Mouse (Mus musculus) lung, embryonic 15.5 days (tissue): ENCODE data around the gene Dapk2. TPM values are rescaled to one million over a fixed set of nuclear protein-coding genes. Genes with fewer than 3 reads are reported as not detected.

Experiments used
- ATAC-seq: fragments of 200-750 bp; cut with Nextera tagmentation; 2 replicates; pipeline ENCODE4 v1.8.0; 2017; ENCODE audit warnings: moderate number of reproducible peaks, borderline replicate concordance; ENCODE audit not compliant: low FRiP score, low TSS enrichment; ENCODE audit errors: extremely low read depth
- H3K27ac ChIP-seq: fragments of 300-500 bp; sonication (generic); 2 replicates; pipeline ENCODE4 v1.5.1; 2015; ENCODE audit warnings: moderate library complexity, mild to moderate bottlenecking, inconsistent platforms
- H3K27me3 ChIP-seq: fragments of 300-500 bp; sonication (generic); 2 replicates; pipeline ENCODE4 v1.6.1; 2015; ENCODE audit warnings: inconsistent platforms
- H3K36me3 ChIP-seq: fragments of 300-500 bp; sonication (generic); 2 replicates; pipeline ENCODE4 v1.6.1; 2015; ENCODE audit warnings: inconsistent platforms
- H3K4me1 ChIP-seq: fragments of 300-500 bp; sonication (generic); 2 replicates; pipeline ENCODE4 v1.6.1; 2015; ENCODE audit warnings: inconsistent platforms
- H3K4me2 ChIP-seq: fragments of 300-500 bp; sonication (generic); 2 replicates; pipeline ENCODE4 v1.6.1; 2015; ENCODE audit warnings: inconsistent platforms, mild to moderate bottlenecking, moderate library complexity
- H3K4me3 ChIP-seq: fragments of 300-500 bp; sonication (generic); 2 replicates; pipeline ENCODE4 v1.5.1; 2015; ENCODE audit warnings: mild to moderate bottlenecking, inconsistent platforms
- H3K9ac ChIP-seq: fragments of 300-500 bp; sonication (generic); 2 replicates; pipeline ENCODE4 v1.6.1; 2015; ENCODE audit warnings: inconsistent platforms
- H3K9me3 ChIP-seq: fragments of 300-500 bp; sonication (generic); 2 replicates; pipeline ENCODE4 v1.6.1; 2016; ENCODE audit warnings: inconsistent platforms
- WGBS: fragments of 180-500 bp; shearing (Covaris S2); methylation state at CpG from one replicate; pipeline ENCODE4 v1.1.7; 2015; 5-methylcytosine and 5-hydroxymethylcytosine counted together
- polyA plus RNA-seq: library from polyadenylated mRNA; unstranded; fragments of >200 nt; fragmentation: Nextera tagmentation; extraction: Ambion mirVana; gene quantifications from 2 replicates; pipeline ENCODE4 v1.2.1, GENCODE M21; 2015

The Dapk2 gene
- polyA plus RNA-seq, 1 experiment from 2014 or later, result 16.8 TPM

DNA sequence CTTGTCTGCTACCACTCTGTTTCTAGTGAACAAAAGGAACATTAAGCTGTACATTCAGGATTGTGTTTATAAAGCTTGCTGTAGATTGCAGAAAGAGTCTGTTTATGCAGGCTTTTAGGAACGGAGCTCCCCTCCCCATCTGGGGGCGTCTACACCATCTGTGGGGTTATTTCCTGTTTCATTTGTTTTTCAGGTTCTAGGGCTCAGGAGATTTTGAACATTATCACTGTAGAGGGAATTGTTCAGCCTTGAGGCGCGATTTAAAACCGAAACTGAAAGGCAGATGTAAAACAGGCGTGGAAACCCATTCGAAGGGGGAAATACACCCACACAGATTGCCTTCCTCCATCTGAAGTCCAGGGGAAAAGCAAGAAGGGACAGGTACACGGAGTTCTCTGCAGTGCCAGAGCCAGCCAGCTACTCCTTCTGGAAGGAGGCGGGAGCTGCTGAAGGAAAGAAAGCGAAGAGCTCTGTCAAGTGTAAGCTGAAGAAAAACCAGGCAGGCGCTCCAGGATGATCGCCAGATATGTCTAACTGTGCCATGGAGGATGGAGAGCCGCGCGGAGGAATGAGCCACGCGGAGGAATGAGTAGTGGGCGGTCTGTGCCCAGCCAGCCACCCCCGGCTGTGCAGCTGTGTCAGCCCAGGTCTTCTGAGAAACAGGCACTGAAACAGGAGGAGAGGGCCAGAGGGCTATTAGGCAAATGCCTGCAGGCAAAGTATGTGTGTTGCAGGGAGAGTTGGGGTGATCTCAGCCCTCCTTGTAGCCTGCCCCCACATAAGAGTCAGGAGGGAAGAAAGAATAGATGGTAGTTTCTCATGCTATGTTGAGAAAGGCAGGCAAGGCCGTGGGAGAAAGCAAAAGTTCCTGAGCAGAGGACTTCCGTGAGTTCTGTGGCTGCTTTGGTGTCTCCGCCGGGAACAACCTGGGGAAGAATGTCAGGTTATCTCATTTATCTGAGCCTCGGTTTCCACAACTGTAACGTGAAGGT, 147.4 kb downstream of the Dapk2 start:
- 0 out of 2 replicates have a peak overlapping the region, but pooled peaks have one; percentile 4 for H3K9ac ChIP-seq
- ATAC-seq, result no peak
- no peaks in the 10 kb centered on the region for H3K27me3 ChIP-seq
- H3K4me1 ChIP-seq, result peaks cover 4% of the 10 kb centered on the region; the same call in 1 of the 2 replicates
- no peak overlapping the region for H3K27ac ChIP-seq
- H3K36me3 ChIP-seq, result no peaks in the 10 kb centered on the region
- no peaks in the 10 kb centered on the region for H3K9me3 ChIP-seq
- H3K4me3 ChIP-seq, result peak overlapping the region; percentile 29
- H3K4me2 ChIP-seq, result peak overlapping the region; percentile 42
- WGBS, result 46% methylated on average over 25 of the region's 25 CpGs

DNA sequence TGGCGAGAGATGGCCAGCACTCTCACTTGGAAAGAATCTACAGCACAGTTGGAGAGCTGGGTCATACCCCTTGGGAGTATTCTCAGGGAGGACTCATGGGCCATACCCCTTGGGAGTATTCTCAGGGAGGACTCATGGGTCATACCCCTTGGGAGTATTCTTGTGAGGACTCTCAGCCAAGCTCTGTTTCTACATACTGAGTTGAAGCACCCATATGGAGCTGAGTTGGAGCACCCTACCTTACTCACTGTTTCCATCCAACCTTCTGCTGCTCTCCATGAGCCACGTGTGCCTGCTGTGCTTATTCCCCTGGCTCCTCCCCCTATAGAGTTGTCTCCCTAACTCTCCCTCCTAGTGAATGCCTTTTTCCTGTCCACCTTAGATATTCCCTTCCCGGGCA, 148.4 kb downstream of the Dapk2 start:
- H3K27me3 ChIP-seq, result no peaks in the 10 kb centered on the region
- 73% methylated on average over 3 of the region's 3 CpGs for WGBS
- no peak overlapping the region for H3K4me2 ChIP-seq
- no peaks in the 10 kb centered on the region for H3K36me3 ChIP-seq
- no peak overlapping the region for H3K4me3 ChIP-seq
- no peak overlapping the region for H3K9ac ChIP-seq
- no peak for ATAC-seq
- no peaks in the 10 kb centered on the region for H3K9me3 ChIP-seq
- H3K4me1 ChIP-seq, result peaks cover 4% of the 10 kb centered on the region; the same call in 1 of the 2 replicates
- no peak overlapping the region for H3K27ac ChIP-seq

DNA sequence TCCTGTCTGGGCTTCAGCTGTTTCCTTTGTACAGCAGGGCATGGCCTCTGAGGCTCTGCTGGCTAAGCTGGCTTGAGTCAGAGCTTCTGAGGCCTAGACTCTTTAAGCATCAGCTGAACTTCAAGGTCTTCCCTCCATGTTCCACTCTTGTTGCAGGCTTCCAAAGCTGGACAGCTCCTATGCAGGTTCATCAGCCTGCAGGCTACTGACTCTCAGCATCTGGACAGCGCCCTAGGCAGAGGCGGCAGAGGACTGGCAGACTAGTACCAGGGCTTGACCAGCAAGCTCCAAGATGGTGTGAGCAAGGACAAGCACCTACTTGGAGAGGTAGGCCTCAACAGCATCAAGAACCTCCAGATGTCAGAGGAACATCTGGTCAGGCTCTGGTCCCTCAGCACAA, 149.3 kb downstream of the Dapk2 start:
- no peaks in the 10 kb centered on the region for H3K27me3 ChIP-seq
- 9% methylated on average over 2 of the region's 2 CpGs for WGBS
- ATAC-seq, result no peak

DNA sequence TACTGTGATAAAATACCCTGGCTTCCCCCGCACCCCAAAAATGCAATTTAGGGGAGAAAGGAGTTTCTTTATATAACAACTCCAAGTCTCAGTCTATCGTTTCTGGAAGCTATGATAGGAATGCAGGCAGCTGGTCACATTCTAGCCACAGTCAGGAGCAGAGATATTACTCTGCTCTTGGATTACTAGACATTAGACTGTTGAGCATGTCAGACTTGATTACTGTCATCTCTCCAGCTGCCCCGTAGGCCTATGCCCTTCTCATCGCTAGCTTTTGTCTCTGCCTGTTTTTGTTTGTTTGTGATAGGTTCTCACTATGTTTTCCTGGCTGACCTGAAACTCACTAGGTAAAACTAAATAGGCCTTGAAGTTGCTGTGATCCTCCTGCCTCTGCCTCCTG, 150.7 kb downstream of the Dapk2 start:
- Histone ChIP-seq H3K36me3 (no peaks in the 10 kb centered on the region), H3K4me2 (no peak overlapping the region), H3K9me3 (no peaks in the 10 kb centered on the region), H3K4me3 (no peak overlapping the region), H3K27ac (no peak overlapping the region), H3K27me3 (no peaks in the 10 kb centered on the region), H3K9ac (no peak overlapping the region), H3K4me1 (peaks cover 4% of the 10 kb centered on the region; the same call in 1 of the 2 replicates)
- ATAC-seq, result no peak
- WGBS, result 73% methylated on average over 4 of the region's 4 CpGs

More for the DNA sequence above, 149.3 kb downstream of the Dapk2 start:
- Histone ChIP-seq H3K36me3 (no peaks in the 10 kb centered on the region), H3K27ac (no peak overlapping the region), H3K4me2 (no peak overlapping the region), H3K4me3 (no peak overlapping the region), H3K9ac (no peak overlapping the region), H3K4me1 (peaks cover 4% of the 10 kb centered on the region; the same call in 1 of the 2 replicates), H3K9me3 (no peaks in the 10 kb centered on the region)

DNA sequence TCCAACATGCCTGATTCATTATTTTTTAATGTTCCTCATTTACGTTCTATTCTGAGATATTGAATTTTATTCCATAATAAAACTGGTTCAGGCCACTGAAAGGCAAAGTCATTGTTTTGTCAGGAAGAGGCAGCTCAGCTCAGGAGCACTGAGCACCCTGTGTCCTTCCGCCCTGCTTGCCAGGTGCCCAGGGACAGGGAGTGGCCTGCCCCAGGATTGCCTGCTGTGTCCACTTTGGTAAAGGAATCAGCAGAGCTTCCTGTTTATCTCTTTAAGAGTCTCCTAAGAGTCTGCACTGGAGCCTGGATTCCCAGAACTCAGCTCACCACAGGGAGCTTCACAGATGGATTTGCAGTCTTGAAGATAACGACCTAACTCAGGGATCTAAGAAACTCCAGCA, 153.4 kb downstream of the Dapk2 start:
- WGBS, result 20% methylated on average over 3 of the region's 3 CpGs
- no peak for ATAC-seq
- no peaks in the 10 kb centered on the region for H3K4me1 ChIP-seq

DNA sequence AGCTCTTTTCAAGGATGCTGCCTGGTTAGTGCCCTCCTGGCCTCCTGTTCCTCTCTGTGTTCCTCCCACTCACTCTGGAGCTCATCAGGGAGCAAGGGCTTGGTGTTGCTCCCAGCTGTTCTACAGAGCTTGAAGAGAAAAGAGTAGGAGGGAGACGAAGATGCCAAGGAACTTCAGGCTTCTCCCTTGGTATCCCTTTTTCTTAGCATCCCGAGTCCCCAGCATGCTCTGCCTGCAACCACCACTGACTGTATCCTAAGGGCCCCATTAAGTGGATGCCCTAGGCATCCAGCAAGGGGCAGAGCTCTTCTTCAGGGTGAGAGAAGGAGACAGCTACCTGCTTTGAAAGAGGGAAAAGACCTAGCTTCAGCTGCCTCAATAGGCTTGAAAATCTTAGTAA, 158.6 kb downstream of the Dapk2 start:
- H3K9ac ChIP-seq, result no peak overlapping the region
- H3K4me3 ChIP-seq, result no peak overlapping the region
- no peaks in the 10 kb centered on the region for H3K36me3 ChIP-seq
- ATAC-seq, result no peak
- H3K9me3 ChIP-seq, result no peaks in the 10 kb centered on the region
- H3K4me1 ChIP-seq, result no peaks in the 10 kb centered on the region
- no peaks in the 10 kb centered on the region for H3K27me3 ChIP-seq
- 66% methylated on average over 2 of the region's 2 CpGs for WGBS
- no peak overlapping the region for H3K27ac ChIP-seq
- no peak overlapping the region for H3K4me2 ChIP-seq

More for the DNA sequence above, 153.4 kb downstream of the Dapk2 start:
- no peak overlapping the region for H3K4me3 ChIP-seq
- H3K9ac ChIP-seq, result no peak overlapping the region
- H3K9me3 ChIP-seq, result no peaks in the 10 kb centered on the region
- no peaks in the 10 kb centered on the region for H3K36me3 ChIP-seq
- no peak overlapping the region for H3K4me2 ChIP-seq
- no peaks in the 10 kb centered on the region for H3K27me3 ChIP-seq
- no peak overlapping the region for H3K27ac ChIP-seq

Other genes with a start within 250 kb of the Dapk2 start
- gene Trip4, start 249.4 kb upstream of the Dapk2 start, polyA plus RNA-seq, result 31.5 and 32.3 TPM in 2 replicates
- 13.6 and 14.7 TPM in 2 replicates for gene Csnk1g1, start 249.3 kb upstream of the Dapk2 start, polyA plus RNA-seq
- gene Ppib, start 98.0 kb upstream of the Dapk2 start, polyA plus RNA-seq, result 655 and 682 TPM in 2 replicates
- 9.8 and 10.6 TPM in 2 replicates for gene Snx22, start 88.5 kb upstream of the Dapk2 start, polyA plus RNA-seq
- gene Snx1, start 31.6 kb upstream of the Dapk2 start, polyA plus RNA-seq, result 117 and 126 TPM in 2 replicates
- gene Ciao2a, start 31.6 kb upstream of the Dapk2 start, polyA plus RNA-seq, result 148 and 149 TPM in 2 replicates
- gene Herc1, start 192.2 kb downstream of the Dapk2 start, polyA plus RNA-seq, result 17.8 and 18.9 TPM in 2 replicates